Mouse (Mus musculus) intestine, postnatal 0 days (tissue): ENCODE measurements at regions not wholly inside any gene's neighbourhood (a gene's known extent, or its start where the extent isn't known, plus 50 kb on each side); places are given as distances from the start of the nearest gene placed in this dataset.

Source experiments
- ATAC-seq: fragments of 200-750 bp; cut with Nextera tagmentation; 2 replicates; pipeline ENCODE4 v1.8.0; 2017; ENCODE audit warnings: mild to moderate bottlenecking, moderate TSS enrichment, moderate library complexity
- H3K27ac ChIP-seq: fragments of 300-500 bp; sonication (generic); 2 replicates; pipeline ENCODE4 v1.5.1; 2014; ENCODE audit warnings: mild to moderate bottlenecking, low read depth, low read length, moderate library complexity
- H3K27me3 ChIP-seq: fragments of 300-500 bp; sonication (generic); replicated peaks from 2 replicates; pipeline ENCODE4 v1.6.1; 2014; ENCODE audit warnings: low read length, mixed read lengths; ENCODE audit not compliant: control insufficient read depth, insufficient read depth
- H3K36me3 ChIP-seq: fragments of 300-500 bp; sonication (generic); 2 replicates; pipeline ENCODE4 v1.6.1; 2014; ENCODE audit warnings: mild to moderate bottlenecking, moderate library complexity; ENCODE audit not compliant: control insufficient read depth, insufficient read depth
- H3K4me1 ChIP-seq: fragments of 300-500 bp; sonication (generic); replicated peaks from 2 replicates; pipeline ENCODE4 v1.6.1; 2014; ENCODE audit warnings: antibody characterized with exemption, low read length, mixed read lengths; ENCODE audit not compliant: control insufficient read depth, insufficient read depth
- H3K4me2 ChIP-seq: fragments of 300-500 bp; sonication (generic); replicated peaks from 2 replicates; pipeline ENCODE4 v1.6.1; 2014; ENCODE audit warnings: low read depth, mild to moderate bottlenecking, moderate library complexity
- H3K4me3 ChIP-seq: fragments of 300-500 bp; sonication (generic); 2 replicates; pipeline ENCODE4 v1.5.1; 2014; ENCODE audit warnings: low read depth, low read length
- H3K9ac ChIP-seq: fragments of 300-500 bp; sonication (generic); 2 replicates; pipeline ENCODE4 v1.6.1; 2014; ENCODE audit warnings: mild to moderate bottlenecking, low read depth, low read length
- H3K9me3 ChIP-seq: fragments of 300-500 bp; sonication (generic); 2 replicates; pipeline ENCODE4 v1.6.1; 2016; ENCODE audit warnings: mixed run types; ENCODE audit not compliant: control insufficient read depth
- CTCF ChIP-seq: sonication (generic); IDR thresholded peaks from 2 replicates; pipeline ENCODE4 v1.5.1; 2016; ENCODE audit warnings: low read depth, mild to moderate bottlenecking, control low read depth, antibody characterized with exemption, moderate library complexity
- WGBS: fragments of 180-500 bp; shearing (Covaris S2); extraction: QIAGEN DNeasy Blood & Tissue Kit; methylation state at CpG from one replicate; pipeline ENCODE4 v1.1.7; 2014; 5-methylcytosine and 5-hydroxymethylcytosine counted together

GRCm38 (mm10) chr2:179380444-179380705 lies 61.9 kb upstream of the Cdh4 start:
- no peaks in the 10 kb centered on the region for H3K27me3 ChIP-seq
- TF ChIP-seq CTCF: no peak
- no peak overlapping the region for H3K27ac ChIP-seq
- no peak for ATAC-seq
- no peaks in the 10 kb centered on the region for H3K4me1 ChIP-seq
- H3K9ac ChIP-seq: no peak overlapping the region
- H3K36me3 ChIP-seq: no peaks in the 10 kb centered on the region
- no peak overlapping the region for H3K4me2 ChIP-seq
- WGBS: 55% methylated on average over 4 of the region's 4 CpGs
- H3K4me3 ChIP-seq: no peak overlapping the region
- H3K9me3 ChIP-seq: no peaks in the 10 kb centered on the region

GRCm38 (mm10) chr2:179381916-179382315 lies 60.3 kb upstream of the Cdh4 start:
- Histone ChIP-seq H3K9ac (no peak overlapping the region), H3K4me2 (no peak overlapping the region), H3K4me1 (no peaks in the 10 kb centered on the region), H3K36me3 (no peaks in the 10 kb centered on the region), H3K27me3 (no peaks in the 10 kb centered on the region), H3K4me3 (no peak overlapping the region), H3K27ac (no peak overlapping the region), H3K9me3 (no peaks in the 10 kb centered on the region)
- 94% methylated on average over 3 of the region's 3 CpGs for WGBS
- no peak for TF ChIP-seq CTCF
- no peak for ATAC-seq

GRCm38 (mm10) chr2:179382594-179382993 lies 59.6 kb upstream of the Cdh4 start:
- no peak overlapping the region for H3K4me2 ChIP-seq
- no peak overlapping the region for H3K27ac ChIP-seq
- no peak overlapping the region for H3K9ac ChIP-seq
- ATAC-seq: no peak
- H3K4me1 ChIP-seq: no peaks in the 10 kb centered on the region
- no peaks in the 10 kb centered on the region for H3K9me3 ChIP-seq
- H3K27me3 ChIP-seq: no peaks in the 10 kb centered on the region; the same call in 1 of the 2 replicates
- H3K4me3 ChIP-seq: no peak overlapping the region
- WGBS: 72% methylated on average over 9 of the region's 9 CpGs
- H3K36me3 ChIP-seq: no peaks in the 10 kb centered on the region
- no peak for TF ChIP-seq CTCF

GRCm38 (mm10) chr2:179386871-179387270 lies 55.4 kb upstream of the Cdh4 start:
- Histone ChIP-seq H3K9ac (no peak overlapping the region), H3K9me3 (no peaks in the 10 kb centered on the region), H3K27ac (no peak overlapping the region), H3K27me3 (no peaks in the 10 kb centered on the region; the same call in 1 of the 2 replicates), H3K4me1 (no peaks in the 10 kb centered on the region), H3K4me2 (no peak overlapping the region), H3K36me3 (no peaks in the 10 kb centered on the region), H3K4me3 (no peak overlapping the region)
- no peak for TF ChIP-seq CTCF
- ATAC-seq: no peak
- 81% methylated on average over 6 of the region's 6 CpGs for WGBS

- no peak overlapping the region for H3K27ac ChIP-seq
- no peak overlapping the region for H3K4me3 ChIP-seq
- H3K9ac ChIP-seq: no peak overlapping the region
- TF ChIP-seq CTCF: no peak
- no peaks in the 10 kb centered on the region; the same call in 1 of the 2 replicates for H3K27me3 ChIP-seq
- 64% methylated on average over 4 of the region's 4 CpGs for WGBS
- no peak overlapping the region for H3K4me2 ChIP-seq
- no peak for ATAC-seq
- H3K9me3 ChIP-seq: no peaks in the 10 kb centered on the region
- no peaks in the 10 kb centered on the region for H3K36me3 ChIP-seq
- no peaks in the 10 kb centered on the region for H3K4me1 ChIP-seq
These were observed 51.7 kb upstream of the Cdh4 start for GRCm38 (mm10) chr2:179390486-179390885.

GRCm38 (mm10) chr2:179390924-179391461 lies 51.2 kb upstream of the Cdh4 start:
- no peaks in the 10 kb centered on the region for H3K4me1 ChIP-seq
- no peak for ATAC-seq
- H3K4me2 ChIP-seq: no peak overlapping the region
- H3K27ac ChIP-seq: 0 out of 2 replicates have a peak overlapping the region, but pooled peaks have one; percentile 15
- no peaks in the 10 kb centered on the region; the same call in 1 of the 2 replicates for H3K27me3 ChIP-seq
- WGBS: 37% methylated on average over 11 of the region's 11 CpGs
- H3K36me3 ChIP-seq: no peaks in the 10 kb centered on the region
- H3K9ac ChIP-seq: no peak overlapping the region
- H3K9me3 ChIP-seq: no peaks in the 10 kb centered on the region
- no peak for TF ChIP-seq CTCF
- H3K4me3 ChIP-seq: no peak overlapping the region
